Mouse (Mus musculus): ENCODE measurements around the gene Gm20388.

- TF ChIP-seq ZNF384 (IDR thresholded peaks at IDR 0.05; ENCODE audit: low read depth, low read length) (no peak), HCFC1 (IDR thresholded peaks at IDR 0.05; ENCODE audit: borderline replicate concordance, insufficient read depth, low read length) (no peak)
Observed at GRCm38 (mm10) chr8:122084726-122085410, 2174.2 kb downstream of the Gm20388 start.
